In the genomic region with DNA sequence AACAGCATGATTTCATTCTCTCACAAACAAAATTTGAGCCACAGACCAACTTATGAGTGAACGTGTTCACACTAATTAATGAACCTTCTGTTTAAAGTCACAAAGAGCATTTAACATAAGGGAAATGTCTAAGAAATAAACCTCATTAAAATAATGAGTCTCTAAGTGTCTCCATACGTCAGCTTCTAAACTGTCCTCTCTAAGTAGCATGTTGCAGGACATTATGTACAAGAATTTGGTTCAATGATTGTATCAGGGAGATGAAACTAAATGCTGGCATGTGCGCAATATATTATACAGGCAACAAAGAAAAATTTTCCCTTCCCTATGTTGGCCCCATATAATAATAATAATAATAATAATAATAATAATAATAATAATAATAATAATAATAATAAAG, we compare ENCODE assay signal across 19 mouse cellular contexts.
"Had no signal": no experiment of that assay in that cellular context is flagged by ENCODE, and none has a peak within 500 bp of the region (broad histone marks: within the 10 kb centered on the region; RNA-seq: fewer than 3 reads in every experiment).

No protein-coding gene starts in this region.

- H3K4me3 ChIP-seq: lung, embryonic 15.5 days; megakaryocyte, embryonic 14.5 days; neural tube, embryonic 13.5 days; neural tube, embryonic 15.5 days had no signal

- H3K4me2 ChIP-seq: lung, embryonic 15.5 days; midbrain, embryonic 11.5 days; neural tube, embryonic 13.5 days; neural tube, embryonic 15.5 days had no signal

- H3K27me3 ChIP-seq: lung, embryonic 15.5 days; megakaryocyte, embryonic 14.5 days; neural tube, embryonic 13.5 days; neural tube, embryonic 15.5 days had no signal

- ATAC-seq: liver, postnatal 0 days; lung, postnatal 0 days had no signal

- H3K27ac ChIP-seq: lung, embryonic 15.5 days; macrophage; neural tube, embryonic 13.5 days; neural tube, embryonic 15.5 days had no signal

- H3K9me3 ChIP-seq: lung, embryonic 15.5 days; megakaryocyte, embryonic 14.5 days; neural tube, embryonic 13.5 days; neural tube, embryonic 15.5 days had no signal

- H3K9ac ChIP-seq: liver, postnatal 0 days; lung, embryonic 15.5 days; neural tube, embryonic 13.5 days; neural tube, embryonic 15.5 days had no signal

- H3K4me1 ChIP-seq: lung, embryonic 15.5 days; megakaryocyte, embryonic 14.5 days; neural tube, embryonic 13.5 days; neural tube, embryonic 15.5 days had no signal

- H3K36me3 ChIP-seq: lung, embryonic 15.5 days; neural tube, embryonic 13.5 days; neural tube, embryonic 15.5 days had no signal

- DNase-seq: liver, postnatal 0 days; lung, adult 2 months; lung, postnatal 14 days; lung, postnatal 36 days; retina, postnatal 1 day; right cerebral cortex, adult 18-20 months; right cerebral cortex, postnatal 25 days; right cerebral cortex, postnatal 4 days; spleen, adult 18-20 months; thymus, adult 18-20 months; thymus, postnatal 14 days; thymus, postnatal 36 days had no signal
